Mouse (Mus musculus): ENCODE data around the gene Plxdc2. TPM values are rescaled to one million over a fixed set of nuclear protein-coding genes. Genes with fewer than 3 reads are reported as not detected.
"Not testable (repeated sequence)": the region's sequence is repeated elsewhere in the genome, so short reads cannot be mapped to it uniquely, and the experiment has no call there.

Plxdc2 gene
- polyA plus RNA-seq, 1 experiment, result 0.29 TPM

DNA sequence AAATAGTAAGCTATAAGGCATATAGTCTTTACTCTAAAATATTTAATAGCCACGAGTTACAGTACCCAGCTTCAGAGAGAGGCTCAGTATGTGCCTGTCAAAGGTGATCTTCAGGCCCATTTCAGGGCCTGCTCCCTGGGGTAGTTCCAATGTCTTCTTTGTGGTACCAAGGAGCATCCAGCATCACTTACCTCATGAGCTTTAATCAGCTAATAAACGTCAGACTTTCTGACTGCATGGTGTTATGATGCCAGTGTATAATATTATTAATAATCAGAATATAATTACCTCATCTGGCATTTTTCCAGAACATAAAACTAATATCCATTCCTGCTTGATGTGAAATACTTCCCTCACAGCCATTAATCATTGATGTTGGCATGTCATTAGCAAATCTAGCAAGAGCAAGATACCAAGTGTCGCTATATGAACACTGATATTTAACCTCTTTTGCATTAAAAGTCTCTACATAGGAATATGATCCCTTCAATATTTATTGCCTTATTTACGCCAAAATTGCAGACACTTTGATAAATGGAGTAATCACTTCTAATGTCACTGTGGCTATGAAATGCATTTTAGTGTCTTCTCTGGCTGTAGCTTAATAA lies 393.3 kb downstream of the Plxdc2 start:
- Histone ChIP-seq H3ac (ENCODE audit: control insufficient read depth, insufficient read length, low read depth) (no peak overlapping the region), H3K36me3 (ENCODE audit: control insufficient read depth, insufficient read depth) (no peaks in the 10 kb centered on the region), H3K27me3 (ENCODE audit: control insufficient read depth, insufficient read depth, insufficient read length) (no peaks in the 10 kb centered on the region), H3K4me3 (ENCODE audit: insufficient read depth, poor library complexity, severe bottlenecking) (no peak overlapping the region), H3K79me3 (ENCODE audit: low read depth) (no peaks in the 10 kb centered on the region), H3K79me2 (ENCODE audit: control insufficient read depth, insufficient read depth) (no peaks in the 10 kb centered on the region)
- TF ChIP-seq USF1 (IDR thresholded peaks at IDR 0.05; ENCODE audit: low read depth), result no peak
- no peak for TF ChIP-seq CTCF (IDR thresholded peaks at IDR 0.05; ENCODE audit: control insufficient read depth, insufficient read depth, insufficient read length)
- no peak for TF ChIP-seq CEBPB (IDR thresholded peaks at IDR 0.05; ENCODE audit: low read depth)
- no peak for TF ChIP-seq MYOG (IDR thresholded peaks at IDR 0.05; ENCODE audit: control insufficient read depth, extremely low read depth, insufficient read length)
- TF ChIP-seq MAX (IDR thresholded peaks at IDR 0.05), result no peak
- no peak for TF ChIP-seq MYOD1 (IDR thresholded peaks at IDR 0.05; ENCODE audit: control insufficient read depth, insufficient read length, low read depth)
- TF ChIP-seq FOSL1 (IDR thresholded peaks at IDR 0.05; ENCODE audit: insufficient read depth, low read length, poor library complexity, severe bottlenecking), result no peak

DNA sequence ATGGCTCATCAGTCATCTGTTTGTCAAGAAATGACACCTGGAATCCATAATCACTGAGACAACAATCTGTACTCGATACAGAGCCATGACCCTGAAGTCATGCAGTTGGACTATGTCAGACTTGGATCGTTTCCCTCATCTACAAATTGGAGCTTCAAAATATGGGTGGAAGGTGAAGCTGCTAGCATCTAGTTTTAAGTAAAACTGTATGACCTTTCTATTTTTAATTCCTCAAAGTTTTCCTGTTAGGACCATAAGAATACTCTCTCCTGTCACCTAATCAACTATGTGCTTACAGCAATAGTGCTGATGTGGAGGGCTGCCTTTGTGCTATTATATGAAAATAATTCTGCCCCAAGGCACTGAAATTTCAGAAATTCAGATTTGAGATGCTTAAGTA lies 401.1 kb downstream of the Plxdc2 start:
- no peak overlapping the region for H3ac ChIP-seq (ENCODE audit: control insufficient read depth, insufficient read length, low read depth)
- TF ChIP-seq MYOD1 (IDR thresholded peaks at IDR 0.05; ENCODE audit: control insufficient read depth, insufficient read length, low read depth), result no peak
- TF ChIP-seq USF1 (IDR thresholded peaks at IDR 0.05; ENCODE audit: low read depth), result no peak
- TF ChIP-seq CTCF (IDR thresholded peaks at IDR 0.05; ENCODE audit: control insufficient read depth, insufficient read depth, insufficient read length), result no peak
- no peak for TF ChIP-seq MAX (IDR thresholded peaks at IDR 0.05)
- TF ChIP-seq CEBPB (IDR thresholded peaks at IDR 0.05; ENCODE audit: low read depth), result no peak
- TF ChIP-seq FOSL1 (IDR thresholded peaks at IDR 0.05; ENCODE audit: insufficient read depth, low read length, poor library complexity, severe bottlenecking), result no peak
- TF ChIP-seq MYOG (IDR thresholded peaks at IDR 0.05; ENCODE audit: control insufficient read depth, extremely low read depth, insufficient read length), result no peak

DNA sequence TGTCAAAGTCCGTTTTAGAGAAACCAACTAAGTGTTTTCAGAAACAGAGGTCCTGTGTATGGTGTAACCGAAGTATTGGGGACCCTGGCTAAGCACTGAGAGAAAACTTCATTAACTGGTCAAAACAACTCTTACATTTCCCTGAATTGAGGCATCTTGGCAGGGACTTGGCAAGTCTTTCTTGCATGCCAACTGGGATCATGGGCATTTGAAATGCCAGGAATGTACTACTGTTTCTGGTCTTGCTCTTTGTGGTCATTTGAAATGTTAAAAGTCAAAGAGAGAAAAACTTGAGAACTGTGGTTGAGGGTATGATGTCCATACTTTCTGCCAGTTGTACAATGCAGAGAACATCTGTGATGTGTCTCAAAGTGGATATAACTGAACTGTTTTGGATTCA lies 403.7 kb downstream of the Plxdc2 start:
- H3K27me3 ChIP-seq (ENCODE audit: control insufficient read depth, insufficient read depth, insufficient read length), result no peaks in the 10 kb centered on the region
- no peak overlapping the region for H3K4me3 ChIP-seq (ENCODE audit: insufficient read depth, poor library complexity, severe bottlenecking)
- TF ChIP-seq CTCF (IDR thresholded peaks at IDR 0.05; ENCODE audit: control insufficient read depth, insufficient read depth, insufficient read length) (no peak), MYOD1 (IDR thresholded peaks at IDR 0.05; ENCODE audit: control insufficient read depth, insufficient read length, low read depth) (no peak), CEBPB (IDR thresholded peaks at IDR 0.05; ENCODE audit: low read depth) (no peak), MYOG (IDR thresholded peaks at IDR 0.05; ENCODE audit: control insufficient read depth, extremely low read depth, insufficient read length) (no peak), USF1 (IDR thresholded peaks at IDR 0.05; ENCODE audit: low read depth) (no peak), MAX (IDR thresholded peaks at IDR 0.05) (no peak), FOSL1 (IDR thresholded peaks at IDR 0.05; ENCODE audit: insufficient read depth, low read length, poor library complexity, severe bottlenecking) (no peak)
- H3ac ChIP-seq (ENCODE audit: control insufficient read depth, insufficient read length, low read depth), result no peak overlapping the region
- H3K79me3 ChIP-seq (ENCODE audit: low read depth), result no peaks in the 10 kb centered on the region
- H3K79me2 ChIP-seq (ENCODE audit: control insufficient read depth, insufficient read depth), result no peaks in the 10 kb centered on the region
- no peaks in the 10 kb centered on the region for H3K36me3 ChIP-seq (ENCODE audit: control insufficient read depth, insufficient read depth)

More for the DNA sequence above, 401.1 kb downstream of the Plxdc2 start:
- no peaks in the 10 kb centered on the region for H3K36me3 ChIP-seq (ENCODE audit: control insufficient read depth, insufficient read depth)
- H3K27me3 ChIP-seq (ENCODE audit: control insufficient read depth, insufficient read depth, insufficient read length), result no peaks in the 10 kb centered on the region
- H3K79me2 ChIP-seq (ENCODE audit: control insufficient read depth, insufficient read depth), result no peaks in the 10 kb centered on the region
- no peaks in the 10 kb centered on the region for H3K79me3 ChIP-seq (ENCODE audit: low read depth)
- no peak overlapping the region for H3K4me3 ChIP-seq (ENCODE audit: insufficient read depth, poor library complexity, severe bottlenecking)

DNA sequence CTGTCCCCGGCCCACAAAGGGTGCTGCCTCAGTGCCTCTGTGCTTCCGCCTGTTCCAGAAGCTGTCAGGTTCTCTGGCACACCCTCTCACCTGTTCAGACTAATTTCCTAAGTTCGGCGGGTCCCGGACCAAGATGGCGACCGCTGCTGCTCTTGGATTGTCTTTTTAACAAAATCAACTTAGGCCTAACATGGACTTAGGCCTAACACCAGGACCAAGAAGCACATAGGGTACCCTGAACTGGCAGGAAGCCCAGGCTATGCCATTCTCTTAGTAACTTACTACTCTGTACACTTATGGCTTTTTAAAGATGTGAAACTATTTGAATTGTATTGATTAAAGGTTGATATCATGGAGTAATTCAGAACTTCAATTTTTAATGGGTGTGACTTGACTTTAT lies 413.0 kb downstream of the Plxdc2 start:
- H3K36me3 ChIP-seq (ENCODE audit: control insufficient read depth, insufficient read depth); H3K79me2 ChIP-seq (ENCODE audit: control insufficient read depth, insufficient read depth); H3ac ChIP-seq (ENCODE audit: control insufficient read depth, insufficient read length, low read depth); H3K27me3 ChIP-seq (ENCODE audit: control insufficient read depth, insufficient read depth, insufficient read length); H3K79me3 ChIP-seq (ENCODE audit: low read depth); H3K4me3 ChIP-seq (ENCODE audit: insufficient read depth, poor library complexity, severe bottlenecking): not testable (repeated sequence)

DNA sequence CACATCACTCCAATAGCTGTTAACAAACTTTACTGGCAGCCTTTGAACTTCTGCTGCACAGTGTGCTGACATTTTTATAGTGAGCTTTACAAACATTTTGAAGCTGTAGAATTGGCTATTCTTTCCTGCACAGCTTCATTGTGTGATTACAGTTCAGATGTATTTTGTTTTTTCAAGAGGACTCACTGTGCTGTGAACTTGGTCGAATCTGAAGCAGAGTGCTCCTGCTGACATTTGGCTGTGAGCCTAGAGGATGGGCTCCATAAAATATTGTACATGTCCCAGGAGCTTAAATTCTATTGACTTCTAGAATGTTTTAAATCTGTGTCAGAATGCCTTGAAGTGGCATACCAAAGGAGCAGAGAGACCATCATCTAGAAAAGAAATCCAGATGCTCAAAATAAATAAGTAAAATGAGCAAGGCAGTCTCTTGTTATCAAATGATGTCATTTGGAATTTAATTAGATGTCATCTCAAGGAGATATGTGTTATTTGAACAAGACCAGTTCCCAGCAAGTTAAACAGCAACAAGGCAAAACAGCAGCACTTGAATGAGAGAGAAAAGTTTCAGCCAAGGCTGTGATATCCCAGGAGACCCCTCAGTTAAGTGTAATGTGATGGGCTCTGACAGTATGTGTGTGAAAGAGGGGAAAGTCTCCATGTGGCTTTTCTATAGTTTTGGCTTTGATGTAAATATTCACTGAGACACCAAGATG lies 417.5 kb downstream of the Plxdc2 start:
- no peaks in the 10 kb centered on the region for H3K27me3 ChIP-seq (ENCODE audit: control insufficient read depth, insufficient read depth, insufficient read length)
- no peaks in the 10 kb centered on the region for H3K36me3 ChIP-seq (ENCODE audit: control insufficient read depth, insufficient read depth)
- H3ac ChIP-seq (ENCODE audit: control insufficient read depth, insufficient read length, low read depth), result no peak overlapping the region
- no peaks in the 10 kb centered on the region for H3K79me3 ChIP-seq (ENCODE audit: low read depth)
- H3K4me3 ChIP-seq (ENCODE audit: insufficient read depth, poor library complexity, severe bottlenecking), result no peak overlapping the region
- H3K79me2 ChIP-seq (ENCODE audit: control insufficient read depth, insufficient read depth), result no peaks in the 10 kb centered on the region
- TF ChIP-seq FOSL1 (IDR thresholded peaks at IDR 0.05; ENCODE audit: insufficient read depth, low read length, poor library complexity, severe bottlenecking) (no peak), MYOD1 (IDR thresholded peaks at IDR 0.05; ENCODE audit: control insufficient read depth, insufficient read length, low read depth) (no peak), USF1 (IDR thresholded peaks at IDR 0.05; ENCODE audit: low read depth) (no peak), MAX (IDR thresholded peaks at IDR 0.05) (no peak)

DNA sequence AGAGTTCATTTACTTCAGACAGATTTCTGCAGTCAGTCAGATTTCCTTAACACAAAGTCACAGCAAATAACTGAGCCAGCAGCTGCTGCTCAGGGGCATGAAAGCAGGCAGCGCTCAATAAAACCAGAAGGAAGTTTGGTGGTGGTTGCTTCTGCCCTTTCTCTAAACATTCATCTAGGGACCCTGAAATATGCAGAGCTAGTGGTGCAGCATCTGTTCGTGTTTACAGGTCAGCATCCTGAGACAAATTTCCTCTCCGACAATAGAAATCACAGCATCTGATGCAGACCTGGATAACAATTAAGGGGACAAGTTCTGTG lies 418.0 kb downstream of the Plxdc2 start:
- Histone ChIP-seq H3K79me2 (ENCODE audit: control insufficient read depth, insufficient read depth) (no peaks in the 10 kb centered on the region), H3ac (ENCODE audit: control insufficient read depth, insufficient read length, low read depth) (no peak overlapping the region), H3K36me3 (ENCODE audit: control insufficient read depth, insufficient read depth) (no peaks in the 10 kb centered on the region), H3K79me3 (ENCODE audit: low read depth) (no peaks in the 10 kb centered on the region), H3K27me3 (ENCODE audit: control insufficient read depth, insufficient read depth, insufficient read length) (no peaks in the 10 kb centered on the region), H3K4me3 (ENCODE audit: insufficient read depth, poor library complexity, severe bottlenecking) (no peak overlapping the region)
- TF ChIP-seq FOSL1 (IDR thresholded peaks at IDR 0.05; ENCODE audit: insufficient read depth, low read length, poor library complexity, severe bottlenecking) (no peak), CEBPB (IDR thresholded peaks at IDR 0.05; ENCODE audit: low read depth) (no peak), MYOD1 (IDR thresholded peaks at IDR 0.05; ENCODE audit: control insufficient read depth, insufficient read length, low read depth) (no peak), MYOG (IDR thresholded peaks at IDR 0.05; ENCODE audit: control insufficient read depth, extremely low read depth, insufficient read length) (no peak), MAX (IDR thresholded peaks at IDR 0.05) (no peak), CTCF (IDR thresholded peaks at IDR 0.05; ENCODE audit: control insufficient read depth, insufficient read depth, insufficient read length) (no peak), USF1 (IDR thresholded peaks at IDR 0.05; ENCODE audit: low read depth) (no peak)
